Mouse (Mus musculus): ENCODE data around the gene Chic1.

Chic1 gene

GRCm38 (mm10) chrX:103427677-103428076 is 71.4 kb downstream of the Chic1 start:
- intact Hi-C loops (cut with DNase I) = no loop called here

- intact Hi-C loops (cut with DNase I) = no loop called here
Observed at GRCm38 (mm10) chrX:103432293-103432692, 76.0 kb downstream of the Chic1 start.

- intact Hi-C loops (cut with DNase I) = no loop called here
Observed at GRCm38 (mm10) chrX:103438023-103438422, 81.7 kb downstream of the Chic1 start.

GRCm38 (mm10) chrX:103440803-103441202 is 84.5 kb downstream of the Chic1 start:
- intact Hi-C loops (cut with DNase I) = loop anchor here (2.0 kb wide), 1 partner anchor 182 kb away; no protein-coding TSS in a partner anchor

- intact Hi-C loops (cut with DNase I) = no loop called here
Observed at GRCm38 (mm10) chrX:103443755-103444154, 87.5 kb downstream of the Chic1 start.
